Mouse (Mus musculus): ENCODE measurements at regions not wholly inside any gene's neighbourhood (a gene's known extent, or its start where the extent isn't known, plus 50 kb on each side); places are given as distances from the start of the nearest gene placed in this dataset.

GRCm38 (mm10) chr6:94413987-94414360 lies 86.2 kb upstream of the Slc25a26 start:
- peak; percentile 48 for DNase-seq (ENCODE audit: low spot score)
- no peaks in the 10 kb centered on the region for H3K36me3 ChIP-seq (ENCODE audit: control insufficient read depth, insufficient read depth, low read length)
- H3K4me2 ChIP-seq (ENCODE audit: low read length) = no peak overlapping the region
- no peaks in the 10 kb centered on the region for H3K4me1 ChIP-seq (replicated peaks; ENCODE audit: control insufficient read depth, insufficient read depth, low read length)
- no peak overlapping the region for H3K4me3 ChIP-seq (ENCODE audit: low read depth, low read length)
- no peak overlapping the region for H3K27ac ChIP-seq (ENCODE audit: low read depth)
- no peak overlapping the region for H3K9ac ChIP-seq (ENCODE audit: low read length)
- ATAC-seq (replicated peaks; ENCODE audit: low FRiP score, low TSS enrichment, low read depth) = no peak
- 70% methylated on average over 5 of the region's 5 CpGs for WGBS
- no peaks in the 10 kb centered on the region for H3K27me3 ChIP-seq (replicated peaks; ENCODE audit: control insufficient read depth, insufficient read depth, low read length)
- no peaks in the 10 kb centered on the region for H3K9me3 ChIP-seq (ENCODE audit: control insufficient read depth, low read length)

GRCm38 (mm10) chr6:94413297-94413986 lies 86.7 kb upstream of the Slc25a26 start:
- no peaks in the 10 kb centered on the region for H3K36me3 ChIP-seq (ENCODE audit: control insufficient read depth, insufficient read depth, low read length)
- DNase-seq (ENCODE audit: low spot score) = peak; percentile 48
- no peak overlapping the region for H3K4me2 ChIP-seq (ENCODE audit: low read length)
- H3K9me3 ChIP-seq (ENCODE audit: control insufficient read depth, low read length) = no peaks in the 10 kb centered on the region
- H3K27me3 ChIP-seq (replicated peaks; ENCODE audit: control insufficient read depth, insufficient read depth, low read length) = no peaks in the 10 kb centered on the region
- WGBS = 67% methylated on average over 10 of the region's 10 CpGs
- no peak overlapping the region for H3K9ac ChIP-seq (ENCODE audit: low read length)
- no peak overlapping the region for H3K4me3 ChIP-seq (ENCODE audit: low read depth, low read length)
- H3K27ac ChIP-seq (ENCODE audit: low read depth) = no peak overlapping the region
- ATAC-seq (replicated peaks; ENCODE audit: low FRiP score, low TSS enrichment, low read depth) = no peak
- H3K4me1 ChIP-seq (replicated peaks; ENCODE audit: control insufficient read depth, insufficient read depth, low read length) = no peaks in the 10 kb centered on the region

GRCm38 (mm10) chr6:94412341-94412740 lies 87.8 kb upstream of the Slc25a26 start:
- DNase-seq (ENCODE audit: low spot score) (no peak), ATAC-seq (replicated peaks; ENCODE audit: low FRiP score, low TSS enrichment, low read depth) (no peak)
- Histone ChIP-seq H3K9me3 (ENCODE audit: control insufficient read depth, low read length) (no peaks in the 10 kb centered on the region), H3K4me1 (replicated peaks; ENCODE audit: control insufficient read depth, insufficient read depth, low read length) (no peaks in the 10 kb centered on the region), H3K4me3 (ENCODE audit: low read depth, low read length) (no peak overlapping the region), H3K4me2 (ENCODE audit: low read length) (no peak overlapping the region), H3K36me3 (ENCODE audit: control insufficient read depth, insufficient read depth, low read length) (no peaks in the 10 kb centered on the region), H3K9ac (ENCODE audit: low read length) (no peak overlapping the region), H3K27me3 (replicated peaks; ENCODE audit: control insufficient read depth, insufficient read depth, low read length) (no peaks in the 10 kb centered on the region), H3K27ac (ENCODE audit: low read depth) (no peak overlapping the region)
- 59% methylated on average over 7 of the region's 7 CpGs for WGBS

GRCm38 (mm10) chr6:94410480-94410879 lies 89.7 kb upstream of the Slc25a26 start:
- Histone ChIP-seq H3K9ac (ENCODE audit: low read length) (no peak overlapping the region), H3K4me2 (ENCODE audit: low read length) (no peak overlapping the region), H3K9me3 (ENCODE audit: control insufficient read depth, low read length) (no peaks in the 10 kb centered on the region), H3K4me3 (ENCODE audit: low read depth, low read length) (no peak overlapping the region), H3K4me1 (replicated peaks; ENCODE audit: control insufficient read depth, insufficient read depth, low read length) (no peaks in the 10 kb centered on the region), H3K27me3 (replicated peaks; ENCODE audit: control insufficient read depth, insufficient read depth, low read length) (no peaks in the 10 kb centered on the region), H3K27ac (ENCODE audit: low read depth) (no peak overlapping the region), H3K36me3 (ENCODE audit: control insufficient read depth, insufficient read depth, low read length) (no peaks in the 10 kb centered on the region)
- no peak for ATAC-seq (replicated peaks; ENCODE audit: low FRiP score, low TSS enrichment, low read depth)
- 83% methylated on average over 2 of the region's 2 CpGs for WGBS
- DNase-seq (ENCODE audit: low spot score) = peak; percentile 24

- no peaks in the 10 kb centered on the region for H3K4me1 ChIP-seq (replicated peaks; ENCODE audit: control insufficient read depth, insufficient read depth, low read length)
- ATAC-seq (replicated peaks; ENCODE audit: low FRiP score, low TSS enrichment, low read depth) = no peak
- no peak overlapping the region for H3K9ac ChIP-seq (ENCODE audit: low read length)
- peak; percentile 18 for DNase-seq (ENCODE audit: low spot score)
- WGBS = 88% methylated on average over 2 of the region's 2 CpGs
- no peaks in the 10 kb centered on the region for H3K9me3 ChIP-seq (ENCODE audit: control insufficient read depth, low read length)
- no peak overlapping the region for H3K4me3 ChIP-seq (ENCODE audit: low read depth, low read length)
- H3K36me3 ChIP-seq (ENCODE audit: control insufficient read depth, insufficient read depth, low read length) = no peaks in the 10 kb centered on the region
- no peaks in the 10 kb centered on the region for H3K27me3 ChIP-seq (replicated peaks; ENCODE audit: control insufficient read depth, insufficient read depth, low read length)
- no peak overlapping the region for H3K4me2 ChIP-seq (ENCODE audit: low read length)
- H3K27ac ChIP-seq (ENCODE audit: low read depth) = no peak overlapping the region
These were observed 91.1 kb upstream of the Slc25a26 start for GRCm38 (mm10) chr6:94408996-94409395.

GRCm38 (mm10) chr6:94407751-94408150 lies 92.4 kb upstream of the Slc25a26 start:
- Histone ChIP-seq H3K27me3 (replicated peaks; ENCODE audit: control insufficient read depth, insufficient read depth, low read length) (no peaks in the 10 kb centered on the region), H3K4me3 (ENCODE audit: low read depth, low read length) (no peak overlapping the region), H3K4me2 (ENCODE audit: low read length) (no peak overlapping the region), H3K9ac (ENCODE audit: low read length) (no peak overlapping the region), H3K9me3 (ENCODE audit: control insufficient read depth, low read length) (no peaks in the 10 kb centered on the region), H3K4me1 (replicated peaks; ENCODE audit: control insufficient read depth, insufficient read depth, low read length) (no peaks in the 10 kb centered on the region), H3K36me3 (ENCODE audit: control insufficient read depth, insufficient read depth, low read length) (no peaks in the 10 kb centered on the region), H3K27ac (ENCODE audit: low read depth) (no peak overlapping the region)
- WGBS = 73% methylated on average over 4 of the region's 4 CpGs
- no peak for ATAC-seq (replicated peaks; ENCODE audit: low FRiP score, low TSS enrichment, low read depth)
- no peak for DNase-seq (ENCODE audit: low spot score)

- peaks cover 12% of the 10 kb centered on the region for H3K4me1 ChIP-seq (replicated peaks; ENCODE audit: control insufficient read depth, insufficient read depth, low read length)
- 88% methylated on average over 8 of the region's 8 CpGs for WGBS
- H3K4me2 ChIP-seq (ENCODE audit: low read length) = no peak overlapping the region
- no peak overlapping the region for H3K9ac ChIP-seq (ENCODE audit: low read length)
- no peaks in the 10 kb centered on the region for H3K27me3 ChIP-seq (replicated peaks; ENCODE audit: control insufficient read depth, insufficient read depth, low read length)
- H3K36me3 ChIP-seq (ENCODE audit: control insufficient read depth, insufficient read depth, low read length) = no peaks in the 10 kb centered on the region
- H3K9me3 ChIP-seq (ENCODE audit: control insufficient read depth, low read length) = no peaks in the 10 kb centered on the region
- H3K27ac ChIP-seq (ENCODE audit: low read depth) = no peak overlapping the region
- H3K4me3 ChIP-seq (ENCODE audit: low read depth, low read length) = no peak overlapping the region
- DNase-seq (ENCODE audit: low spot score) (peak; percentile 42), ATAC-seq (replicated peaks; ENCODE audit: low FRiP score, low TSS enrichment, low read depth) (no peak)
These were observed 94.6 kb upstream of the Slc25a26 start for GRCm38 (mm10) chr6:94405371-94406076.

- Histone ChIP-seq H3K27me3 (replicated peaks; ENCODE audit: control insufficient read depth, insufficient read depth, low read length) (no peaks in the 10 kb centered on the region), H3K4me3 (ENCODE audit: low read depth, low read length) (no peak overlapping the region), H3K9me3 (ENCODE audit: control insufficient read depth, low read length) (no peaks in the 10 kb centered on the region), H3K27ac (ENCODE audit: low read depth) (no peak overlapping the region), H3K36me3 (ENCODE audit: control insufficient read depth, insufficient read depth, low read length) (no peaks in the 10 kb centered on the region), H3K9ac (ENCODE audit: low read length) (no peak overlapping the region), H3K4me2 (ENCODE audit: low read length) (no peak overlapping the region), H3K4me1 (replicated peaks; ENCODE audit: control insufficient read depth, insufficient read depth, low read length) (peaks cover 15% of the 10 kb centered on the region)
- no peak for ATAC-seq (replicated peaks; ENCODE audit: low FRiP score, low TSS enrichment, low read depth)
- 52% methylated on average over 9 of the region's 9 CpGs for WGBS
- no peak for DNase-seq (ENCODE audit: low spot score)
These were observed 98.3 kb upstream of the Slc25a26 start for GRCm38 (mm10) chr6:94401617-94402481.

Measured in intestine, embryonic 14.5 days (tissue).